Mouse (Mus musculus) cerebellum, postnatal 25 days (tissue): Measurements from ENCODE around the gene Rreb1.
A peak's percentile ranks its signal among the peaks of the same experiment; 100 is the strongest.

Experiments used
- DNase-seq, 2 experiments: peaks; one replicate each; pipeline ENCODE4 v3.0.0; 2021; ENCODE audit warnings: mixed read lengths in 2 of 2

Gene Rreb1

GRCm38 (mm10) chr13:37946734-37947133, 168.5 kb downstream of the Rreb1 start:
- DNase-seq = peak; percentile 83 to 91

GRCm38 (mm10) chr13:37952981-37953380, 174.8 kb downstream of the Rreb1 start:
- no peak for DNase-seq

GRCm38 (mm10) chr13:37954318-37954717, 176.1 kb downstream of the Rreb1 start:
- DNase-seq = no peak

- no peak for DNase-seq
Measured at GRCm38 (mm10) chr13:37958498-37959238, 180.5 kb downstream of the Rreb1 start.

GRCm38 (mm10) chr13:37959239-37959907, 181.2 kb downstream of the Rreb1 start:
- no peak for DNase-seq

- DNase-seq = no peak
Measured at GRCm38 (mm10) chr13:37959936-37960335, 181.7 kb downstream of the Rreb1 start.

GRCm38 (mm10) chr13:37962541-37962940, 184.3 kb downstream of the Rreb1 start:
- no peak for DNase-seq

GRCm38 (mm10) chr13:37963354-37964007, 185.3 kb downstream of the Rreb1 start:
- peak; percentile 58 to 79 for DNase-seq

GRCm38 (mm10) chr13:37964128-37965087, 186.2 kb downstream of the Rreb1 start:
- no peak for DNase-seq

- DNase-seq = no peak
Measured at GRCm38 (mm10) chr13:37965126-37965914, 187.1 kb downstream of the Rreb1 start.

- DNase-seq = no peak
Measured at GRCm38 (mm10) chr13:37966256-37967051, 188.3 kb downstream of the Rreb1 start.

- DNase-seq = no peak
Measured at GRCm38 (mm10) chr13:37967052-37967437, 188.8 kb downstream of the Rreb1 start.

GRCm38 (mm10) chr13:37967565-37967964, 189.4 kb downstream of the Rreb1 start:
- DNase-seq = no peak

GRCm38 (mm10) chr13:37969337-37969736, 191.1 kb downstream of the Rreb1 start:
- peak; percentile 88 to 91 for DNase-seq

GRCm38 (mm10) chr13:37969988-37970387, 191.8 kb downstream of the Rreb1 start:
- DNase-seq = no peak

- no peak for DNase-seq
Measured at GRCm38 (mm10) chr13:37970887-37971530, 192.8 kb downstream of the Rreb1 start.

- no peak for DNase-seq
Measured at GRCm38 (mm10) chr13:37974036-37974435, 195.8 kb downstream of the Rreb1 start.

GRCm38 (mm10) chr13:37974731-37975130, 196.5 kb downstream of the Rreb1 start:
- DNase-seq = no peak

- no peak for DNase-seq
Measured at GRCm38 (mm10) chr13:37979506-37979905, 201.3 kb downstream of the Rreb1 start.

GRCm38 (mm10) chr13:37980346-37980745, 202.1 kb downstream of the Rreb1 start:
- DNase-seq = no peak
